Mouse (Mus musculus) macrophage (primary cell): ENCODE results near the gene Csnk1g2. TPM values are rescaled to one million over a fixed set of nuclear protein-coding genes. Genes with fewer than 3 reads are reported as not detected.
"Not testable (repeated sequence)": the region's sequence is repeated elsewhere in the genome, so short reads cannot be mapped to it uniquely, and the experiment has no call there.

Experiments used
- H3K27ac ChIP-seq: fragments of 350-480 bp; formaldehyde crosslinking; 2 replicates; pipeline ENCODE4 v1.9.0; 2021
- H3K36me3 ChIP-seq: fragments of 350-480 bp; formaldehyde crosslinking; 2 replicates; pipeline ENCODE4 v1.9.0; 2021; ENCODE audit errors: inconsistent target
- H3K4me3 ChIP-seq: fragments of 350-480 bp; formaldehyde crosslinking; 2 replicates; pipeline ENCODE4 v1.9.0; 2021; ENCODE audit errors: inconsistent target
- H3K79me2 ChIP-seq: fragments of 350-480 bp; formaldehyde crosslinking; 2 replicates; pipeline ENCODE4 v1.9.0; 2021; ENCODE audit errors: inconsistent target
- WGBS: methylation state at CpG from one replicate; pipeline ENCODE4 v1.1.7; 2026; ENCODE audit warnings: inconsistent platforms; ENCODE audit not compliant: missing documents; 5-methylcytosine and 5-hydroxymethylcytosine counted together
- polyA plus RNA-seq: library from polyadenylated mRNA; stranded (reverse); fragments of 250-400 nt; gene quantifications from 3 replicates; pipeline ENCODE4 v1.2.4, GENCODE M21; 2018; ENCODE audit warnings: inconsistent platforms

Csnk1g2 gene
- polyA plus RNA-seq, 1 experiment from 2014 or later: 74.8 TPM

GRCm38 (mm10) chr10:80586407-80587304 is 36.0 kb upstream of the Csnk1g2 start:
- H3K27ac ChIP-seq: 0 out of 2 replicates have a peak overlapping the region, but pooled peaks have one; percentile 4

GRCm38 (mm10) chr10:80587305-80587657 is 35.4 kb upstream of the Csnk1g2 start:
- H3K4me3 ChIP-seq: no peak overlapping the region
- WGBS: 42% methylated on average over 3 of the region's 4 CpGs
- peaks cover 52% of the 10 kb centered on the region for H3K79me2 ChIP-seq
- 0 out of 2 replicates have a peak overlapping the region, but pooled peaks have one; percentile 4 for H3K27ac ChIP-seq
- peaks cover 24% of the 10 kb centered on the region; the same call in 1 of the 2 replicates for H3K36me3 ChIP-seq

More at GRCm38 (mm10) chr10:80586407-80587304, 36.0 kb upstream of the Csnk1g2 start:
- peaks cover 24% of the 10 kb centered on the region; the same call in 1 of the 2 replicates for H3K36me3 ChIP-seq
- 91% methylated on average over 10 of the region's 51 CpGs for WGBS
- H3K79me2 ChIP-seq: peaks cover 52% of the 10 kb centered on the region
- H3K4me3 ChIP-seq: no peak overlapping the region

GRCm38 (mm10) chr10:80589127-80589878 is 33.3 kb upstream of the Csnk1g2 start:
- Histone ChIP-seq H3K36me3 (peaks cover 18% of the 10 kb centered on the region; the same call in 1 of the 2 replicates), H3K27ac (peak overlapping the region; percentile 38), H3K79me2 (peaks cover 52% of the 10 kb centered on the region), H3K4me3 (peak overlapping the region; percentile 85)
- WGBS: 5% methylated on average over 11 of the region's 12 CpGs

GRCm38 (mm10) chr10:80589879-80590854 is 32.5 kb upstream of the Csnk1g2 start, which contains the start of gene Abhd17a:
TSS of gene Abhd17a (minus strand) at chr10:80590341.
- Histone ChIP-seq H3K36me3 (peaks cover 9% of the 10 kb centered on the region; the same call in 1 of the 2 replicates), H3K27ac (peak within 1 kb of the TSS; percentile 38), H3K79me2 (peaks cover 44% of the 10 kb centered on the region), H3K4me3 (peak within 1 kb of the TSS; percentile 85)
- 2% methylated on average over 67 of the region's 73 CpGs for WGBS

GRCm38 (mm10) chr10:80596318-80596717 is 26.3 kb upstream of the Csnk1g2 start:
- H3K79me2 ChIP-seq: no peaks in the 10 kb centered on the region
- H3K27ac ChIP-seq: no peak overlapping the region
- H3K36me3 ChIP-seq: no peaks in the 10 kb centered on the region
- H3K4me3 ChIP-seq: no peak overlapping the region
- WGBS: 76% methylated on average over 4 of the region's 4 CpGs

- H3K27ac ChIP-seq: peak within 1 kb of the TSS; percentile 85
- peaks cover 47% of the 10 kb centered on the region for H3K79me2 ChIP-seq
- peak within 1 kb of the TSS; percentile 78 for H3K4me3 ChIP-seq
- peaks cover 8% of the 10 kb centered on the region for H3K36me3 ChIP-seq
- under 1% methylated on average over 54 of the region's 54 CpGs for WGBS
Measured at GRCm38 (mm10) chr10:80602698-80603325, 19.8 kb upstream of the Csnk1g2 start, which contains the start of the genes Scamp4 and Adat3. TSS of gene Scamp4 (plus strand) at chr10:80602872. TSS of gene Adat3 (plus strand) at chr10:80602880.

- Histone ChIP-seq H3K36me3 (peaks cover 11% of the 10 kb centered on the region), H3K27ac (peak overlapping the region; percentile 85), H3K79me2 (peaks cover 52% of the 10 kb centered on the region), H3K4me3 (peak overlapping the region; percentile 78)
- 26% methylated on average over 7 of the region's 7 CpGs for WGBS
Measured at GRCm38 (mm10) chr10:80603364-80603763, 19.3 kb upstream of the Csnk1g2 start.

- peak overlapping the region; percentile 85 for H3K27ac ChIP-seq
- peaks cover 11% of the 10 kb centered on the region for H3K36me3 ChIP-seq
- 92% methylated on average over 7 of the region's 7 CpGs for WGBS
- H3K4me3 ChIP-seq: peak overlapping the region; percentile 78
- peaks cover 59% of the 10 kb centered on the region for H3K79me2 ChIP-seq
Measured at GRCm38 (mm10) chr10:80604001-80604509, 18.6 kb upstream of the Csnk1g2 start.

GRCm38 (mm10) chr10:80604988-80605387 is 17.6 kb upstream of the Csnk1g2 start:
- Histone ChIP-seq H3K27ac (no peak overlapping the region), H3K4me3 (no peak overlapping the region)

GRCm38 (mm10) chr10:80605721-80606120 is 16.9 kb upstream of the Csnk1g2 start, which contains the start of gene Gm49322:
TSS of gene Gm49322 (plus strand) at chr10:80606021.
- H3K27ac ChIP-seq, H3K4me3 ChIP-seq: not testable (repeated sequence)
- 100% methylated on average over 1 of the region's 4 CpGs for WGBS

More at GRCm38 (mm10) chr10:80604988-80605387, 17.6 kb upstream of the Csnk1g2 start:
- Histone ChIP-seq H3K36me3 (peaks cover 11% of the 10 kb centered on the region), H3K79me2 (peaks cover 64% of the 10 kb centered on the region)
- 83% methylated on average over 2 of the region's 2 CpGs for WGBS

GRCm38 (mm10) chr10:80606306-80606705 is 16.3 kb upstream of the Csnk1g2 start:
- H3K36me3 ChIP-seq: peaks cover 11% of the 10 kb centered on the region
- H3K79me2 ChIP-seq: peaks cover 64% of the 10 kb centered on the region
- no peak overlapping the region for H3K27ac ChIP-seq
- H3K4me3 ChIP-seq: no peak overlapping the region
- WGBS: 83% methylated on average over 23 of the region's 23 CpGs

More at GRCm38 (mm10) chr10:80605721-80606120, 16.9 kb upstream of the Csnk1g2 start, which contains the start of gene Gm49322:
- peaks cover 64% of the 10 kb centered on the region for H3K79me2 ChIP-seq
- peaks cover 11% of the 10 kb centered on the region for H3K36me3 ChIP-seq

GRCm38 (mm10) chr10:80606737-80607350 is 15.8 kb upstream of the Csnk1g2 start:
- Histone ChIP-seq H3K79me2 (peaks cover 64% of the 10 kb centered on the region), H3K27ac (no peak overlapping the region), H3K36me3 (peaks cover 11% of the 10 kb centered on the region), H3K4me3 (no peak overlapping the region)
- 94% methylated on average over 28 of the region's 34 CpGs for WGBS
